Mouse (Mus musculus) stomach, postnatal 0 days (tissue): ENCODE results near the gene Rnf41. TPM values are rescaled to one million over a fixed set of nuclear protein-coding genes. Genes with fewer than 3 reads are reported as not detected.

Experiments
- ATAC-seq: fragments of 200-750 bp; cut with Nextera tagmentation; 2 replicates; pipeline ENCODE4 v1.8.0; 2017; ENCODE audit not compliant: low FRiP score, low TSS enrichment
- DNase-seq: peaks from one replicate; pipeline ENCODE4 v3.0.0-alpha.2; 2016; ENCODE audit warnings: low spot score
- H3K27ac ChIP-seq: fragments of 300-500 bp; sonication (generic); replicated peaks from 2 replicates; pipeline ENCODE4 v1.5.1; 2014; ENCODE audit warnings: mild to moderate bottlenecking, control low read depth
- H3K27me3 ChIP-seq: fragments of 300-500 bp; sonication (generic); 2 replicates; pipeline ENCODE4 v1.6.1; 2014; ENCODE audit warnings: low read length; ENCODE audit not compliant: control insufficient read depth, insufficient read depth
- H3K36me3 ChIP-seq: fragments of 300-500 bp; sonication (generic); 2 replicates; pipeline ENCODE4 v1.6.1; 2014; ENCODE audit warnings: low read length, mixed read lengths; ENCODE audit not compliant: control insufficient read depth, insufficient read depth
- H3K4me1 ChIP-seq: fragments of 300-500 bp; sonication (generic); replicated peaks from 2 replicates; pipeline ENCODE4 v1.6.1; 2014; ENCODE audit warnings: antibody characterized with exemption; ENCODE audit not compliant: control insufficient read depth, insufficient read depth
- H3K4me2 ChIP-seq: fragments of 300-500 bp; sonication (generic); replicated peaks from 2 replicates; pipeline ENCODE4 v1.6.1; 2014; ENCODE audit warnings: low read depth, mild to moderate bottlenecking, control low read depth, moderate library complexity
- H3K4me3 ChIP-seq: fragments of 300-500 bp; sonication (generic); 2 replicates; pipeline ENCODE4 v1.5.1; 2014; ENCODE audit warnings: low read depth, low read length, control low read depth
- H3K9ac ChIP-seq: fragments of 300-500 bp; sonication (generic); 2 replicates; pipeline ENCODE4 v1.6.1; 2014; ENCODE audit warnings: mild to moderate bottlenecking, low read length, control low read depth, mixed read lengths
- H3K9me3 ChIP-seq: fragments of 300-500 bp; sonication (generic); 2 replicates; pipeline ENCODE4 v1.6.1; 2016; ENCODE audit warnings: low read length; ENCODE audit not compliant: control insufficient read depth
- CTCF ChIP-seq: IDR thresholded peaks from 2 replicates; pipeline ENCODE4 v1.5.1; 2016; ENCODE audit warnings: antibody characterized with exemption, low read depth, mild to moderate bottlenecking, moderate library complexity
- EP300 ChIP-seq: optimal IDR thresholded peaks from 2 replicates; pipeline ENCODE3; 2016; ENCODE audit warnings: antibody characterized with exemption
- WGBS: fragments of 180-500 bp; shearing (Covaris S2); extraction: QIAGEN DNeasy Blood & Tissue Kit; methylation state at CpG from one replicate; pipeline ENCODE4 v1.1.7; 2014; 5-methylcytosine and 5-hydroxymethylcytosine counted together
- polyA plus RNA-seq: library from polyadenylated mRNA; unstranded; fragments of >200 nt; fragmentation: Nextera tagmentation; extraction: Ambion mirVana; gene quantifications from 2 replicates; pipeline ENCODE4 v1.2.1, GENCODE M21; 2015

Rnf41 gene
- polyA plus RNA-seq, 1 experiment from 2014 or later, result 18.9 TPM

GRCm38 (mm10) chr10:128441324-128442119 lies 30.1 kb downstream of the Rnf41 start:
- H3K36me3 ChIP-seq, result peaks cover 21% of the 10 kb centered on the region
- H3K4me2 ChIP-seq, result no peak overlapping the region
- no peak overlapping the region for H3K4me3 ChIP-seq
- 86% methylated on average over 10 of the region's 10 CpGs for WGBS
- no peak overlapping the region for H3K27ac ChIP-seq
- TF ChIP-seq CTCF (no peak), EP300 (no peak)
- no peaks in the 10 kb centered on the region for H3K4me1 ChIP-seq
- ATAC-seq, result no peak
- no peaks in the 10 kb centered on the region for H3K27me3 ChIP-seq
- no peak for DNase-seq
- H3K9me3 ChIP-seq, result no peaks in the 10 kb centered on the region
- no peak overlapping the region for H3K9ac ChIP-seq

GRCm38 (mm10) chr10:128442718-128443117 lies 31.3 kb downstream of the Rnf41 start:
- WGBS, result 77% methylated on average over 1 of the region's 1 CpGs
- ATAC-seq, result no peak
- H3K9ac ChIP-seq, result no peak overlapping the region
- no peak overlapping the region for H3K4me3 ChIP-seq
- H3K9me3 ChIP-seq, result no peaks in the 10 kb centered on the region
- no peaks in the 10 kb centered on the region for H3K27me3 ChIP-seq
- no peaks in the 10 kb centered on the region for H3K4me1 ChIP-seq
- no peak overlapping the region for H3K27ac ChIP-seq
- TF ChIP-seq CTCF (no peak), EP300 (no peak)
- DNase-seq, result no peak
- H3K36me3 ChIP-seq, result peaks cover 18% of the 10 kb centered on the region
- no peak overlapping the region for H3K4me2 ChIP-seq

GRCm38 (mm10) chr10:128444354-128444753 lies 32.9 kb downstream of the Rnf41 start:
- DNase-seq (no peak), ATAC-seq (no peak)
- H3K27me3 ChIP-seq, result no peaks in the 10 kb centered on the region
- no peak overlapping the region for H3K4me3 ChIP-seq
- H3K4me2 ChIP-seq, result no peak overlapping the region
- TF ChIP-seq EP300 (no peak), CTCF (no peak)
- H3K27ac ChIP-seq, result no peak overlapping the region
- H3K9ac ChIP-seq, result no peak overlapping the region
- WGBS, result 55% methylated on average over 6 of the region's 6 CpGs
- H3K36me3 ChIP-seq, result peaks cover 5% of the 10 kb centered on the region; the same call in 1 of the 2 replicates
- H3K9me3 ChIP-seq, result no peaks in the 10 kb centered on the region
- H3K4me1 ChIP-seq, result no peaks in the 10 kb centered on the region

GRCm38 (mm10) chr10:128445407-128445806 lies 34.0 kb downstream of the Rnf41 start:
- H3K9me3 ChIP-seq, result no peaks in the 10 kb centered on the region
- ATAC-seq (no peak), DNase-seq (no peak)
- no peak overlapping the region for H3K4me2 ChIP-seq
- H3K9ac ChIP-seq, result no peak overlapping the region
- no peaks in the 10 kb centered on the region for H3K36me3 ChIP-seq
- WGBS, result 73% methylated on average over 4 of the region's 4 CpGs
- no peak overlapping the region for H3K4me3 ChIP-seq
- H3K27me3 ChIP-seq, result no peaks in the 10 kb centered on the region
- H3K27ac ChIP-seq, result no peak overlapping the region
- TF ChIP-seq CTCF (no peak), EP300 (no peak)
- no peaks in the 10 kb centered on the region for H3K4me1 ChIP-seq

DNA sequence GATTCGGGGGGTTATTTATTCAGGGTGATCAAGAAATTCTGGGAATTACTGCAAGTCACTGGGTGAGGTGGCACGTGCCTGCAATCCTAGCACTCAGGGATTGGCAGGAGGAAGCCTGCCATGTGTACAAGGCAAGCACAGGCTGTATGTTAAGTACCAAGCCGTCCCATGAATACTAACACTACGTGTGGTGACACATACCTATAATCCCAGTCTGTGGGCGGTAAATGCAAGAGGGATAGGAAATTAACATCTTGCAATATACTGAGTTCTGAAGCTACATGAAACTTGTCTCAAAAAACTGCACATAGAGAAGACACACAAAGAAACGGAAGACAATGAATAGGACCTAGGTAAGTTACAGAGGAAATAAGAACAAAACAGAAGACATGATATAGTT lies 39.6 kb downstream of the Rnf41 start:
- H3K4me1 ChIP-seq, result no peaks in the 10 kb centered on the region
- H3K27me3 ChIP-seq, result no peaks in the 10 kb centered on the region
- TF ChIP-seq CTCF, result no peak
- TF ChIP-seq EP300, result no peak
- no peaks in the 10 kb centered on the region for H3K9me3 ChIP-seq
- no peak for ATAC-seq
- H3K9ac ChIP-seq, result no peak overlapping the region
- 67% methylated on average over 6 of the region's 6 CpGs for WGBS
- no peak overlapping the region for H3K4me2 ChIP-seq
- H3K4me3 ChIP-seq, result no peak overlapping the region
- DNase-seq, result no peak
- no peak overlapping the region for H3K27ac ChIP-seq
- no peaks in the 10 kb centered on the region for H3K36me3 ChIP-seq

GRCm38 (mm10) chr10:128454471-128454870 lies 43.0 kb downstream of the Rnf41 start:
- H3K9ac ChIP-seq, result no peak overlapping the region
- H3K36me3 ChIP-seq, result no peaks in the 10 kb centered on the region
- no peaks in the 10 kb centered on the region for H3K27me3 ChIP-seq
- H3K4me3 ChIP-seq, result no peak overlapping the region
- no peaks in the 10 kb centered on the region for H3K4me1 ChIP-seq
- no peak for DNase-seq
- no peaks in the 10 kb centered on the region for H3K9me3 ChIP-seq
- ATAC-seq, result no peak
- 80% methylated on average over 3 of the region's 3 CpGs for WGBS
- TF ChIP-seq CTCF (no peak), EP300 (no peak)
- no peak overlapping the region for H3K27ac ChIP-seq
- H3K4me2 ChIP-seq, result no peak overlapping the region
